Mouse (Mus musculus): Measurements from ENCODE around the gene Prkce. TPM values are rescaled to one million over a fixed set of nuclear protein-coding genes. Genes with fewer than 3 reads are reported as not detected.

Gene Prkce
- polyA plus RNA-seq, 1 experiment from 2014 or later, result 2.0 TPM

DNA sequence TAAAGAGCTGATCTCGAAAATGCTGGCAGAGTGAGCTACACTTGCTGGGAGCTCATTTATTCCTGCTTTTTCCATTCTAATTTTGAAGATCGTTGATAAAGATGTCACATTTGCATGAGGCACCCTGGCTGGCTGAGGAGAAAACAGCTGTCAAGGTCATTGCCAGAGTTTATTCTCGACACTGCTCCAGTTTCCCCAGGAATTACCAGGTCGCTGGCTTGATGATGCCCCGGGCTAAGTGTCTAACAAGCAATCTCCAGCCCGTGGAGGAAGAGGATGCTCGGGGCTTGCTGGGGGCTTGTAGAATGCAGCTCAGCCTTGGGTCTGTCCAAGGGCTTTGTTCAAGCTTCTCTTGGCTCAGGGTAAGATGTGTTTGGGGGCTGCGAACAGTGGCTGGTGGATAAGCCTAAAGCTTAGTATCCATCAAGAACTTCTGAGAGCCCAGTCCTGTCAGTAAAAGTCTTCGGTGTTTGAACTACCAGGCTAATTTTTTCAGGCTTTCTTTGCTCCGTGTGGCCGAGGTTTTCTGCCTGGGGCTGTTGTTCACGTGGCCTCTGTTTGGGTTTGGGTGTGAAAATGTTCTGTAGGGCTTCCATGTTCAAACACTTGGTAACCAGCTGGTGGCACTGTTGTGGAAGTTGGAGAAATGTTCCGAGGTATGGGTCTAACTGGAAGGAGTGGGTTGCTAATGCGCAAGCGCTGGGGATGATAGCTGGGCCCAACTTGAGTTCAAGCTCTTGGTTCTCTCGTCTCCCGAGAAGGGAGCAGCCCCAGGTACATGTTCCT is 293.3 kb downstream of the Prkce start:
- TF ChIP-seq CTCF (IDR thresholded peaks at IDR 0.05; ENCODE audit: low read depth), result peak; percentile 37
- TF ChIP-seq EP300 (IDR thresholded peaks at IDR 0.05; ENCODE audit: low read depth), result no peak
- no peak overlapping the region for H3K4me2 ChIP-seq (ENCODE audit: low read depth, low read length)
- 74% methylated on average over 17 of the region's 17 CpGs for WGBS (ENCODE audit: insufficient replicate concordance)
- no peak overlapping the region for H3K9ac ChIP-seq (replicated peaks)
- no peaks in the 10 kb centered on the region for H3K9me3 ChIP-seq (ENCODE audit: low read length)
- no peaks in the 10 kb centered on the region for H3K36me3 ChIP-seq (replicated peaks; ENCODE audit: insufficient read depth, low read length)
- H3K4me3 ChIP-seq (ENCODE audit: low read depth, low read length), result no peak overlapping the region
- no peaks in the 10 kb centered on the region for H3K27me3 ChIP-seq (ENCODE audit: insufficient read depth, low read length)
- peaks cover 19% of the 10 kb centered on the region for H3K4me1 ChIP-seq (ENCODE audit: insufficient read depth)
- H3K27ac ChIP-seq (ENCODE audit: low read depth), result no peak overlapping the region
- no peak for ATAC-seq
- DNase-seq, result no peak

DNA sequence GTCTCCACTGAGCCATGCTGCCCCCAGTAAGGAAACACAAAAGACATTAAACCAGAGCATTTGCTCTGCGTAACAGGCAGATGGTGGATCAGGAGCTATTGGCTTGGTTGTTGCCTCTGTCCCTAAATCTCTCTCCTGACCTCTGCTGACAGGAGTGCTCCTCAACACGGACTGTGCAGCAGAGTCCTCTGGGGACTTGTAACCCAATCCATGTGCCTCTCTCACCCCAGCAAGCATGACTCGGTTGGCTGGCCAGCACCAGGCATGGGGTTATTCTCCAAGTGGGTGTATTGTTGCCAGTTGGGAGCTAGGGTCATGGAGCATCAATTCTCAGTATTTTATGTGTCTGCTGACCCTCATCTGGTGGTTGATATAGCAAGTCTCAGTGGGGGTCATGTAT is 295.8 kb downstream of the Prkce start:
- DNase-seq, result no peak
- ATAC-seq, result no peak
- no peak for TF ChIP-seq EP300 (IDR thresholded peaks at IDR 0.05; ENCODE audit: low read depth)
- 0 out of 2 replicates have a peak, but pooled peaks have one; percentile 6 for TF ChIP-seq CTCF (IDR thresholded peaks at IDR 0.05; ENCODE audit: low read depth)
- Histone ChIP-seq H3K4me3 (ENCODE audit: low read depth, low read length) (no peak overlapping the region), H3K9ac (replicated peaks) (no peak overlapping the region), H3K4me2 (ENCODE audit: low read depth, low read length) (no peak overlapping the region), H3K27ac (ENCODE audit: low read depth) (no peak overlapping the region), H3K36me3 (replicated peaks; ENCODE audit: insufficient read depth, low read length) (no peaks in the 10 kb centered on the region), H3K27me3 (ENCODE audit: insufficient read depth, low read length) (no peaks in the 10 kb centered on the region), H3K9me3 (ENCODE audit: low read length) (no peaks in the 10 kb centered on the region), H3K4me1 (ENCODE audit: insufficient read depth) (peaks cover 27% of the 10 kb centered on the region)
- WGBS (ENCODE audit: insufficient replicate concordance), result 65% methylated on average over 3 of the region's 3 CpGs

- Histone ChIP-seq H3K4me3 (ENCODE audit: low read depth, low read length) (no peak overlapping the region), H3K4me1 (ENCODE audit: insufficient read depth) (peaks cover 32% of the 10 kb centered on the region), H3K9ac (replicated peaks) (no peak overlapping the region), H3K9me3 (ENCODE audit: low read length) (no peaks in the 10 kb centered on the region), H3K4me2 (ENCODE audit: low read depth, low read length) (no peak overlapping the region), H3K27me3 (ENCODE audit: insufficient read depth, low read length) (no peaks in the 10 kb centered on the region), H3K36me3 (replicated peaks; ENCODE audit: insufficient read depth, low read length) (no peaks in the 10 kb centered on the region), H3K27ac (ENCODE audit: low read depth) (peak overlapping the region; percentile 55)
- DNase-seq (peak; percentile 36), ATAC-seq (peak; percentile 87)
- TF ChIP-seq CTCF (IDR thresholded peaks at IDR 0.05; ENCODE audit: low read depth) (no peak), EP300 (IDR thresholded peaks at IDR 0.05; ENCODE audit: low read depth) (no peak)
- 59% methylated on average over 8 of the region's 8 CpGs for WGBS (ENCODE audit: insufficient replicate concordance)
Observed at GRCm38 (mm10) chr17:86464197-86464596, 296.6 kb downstream of the Prkce start.

DNA sequence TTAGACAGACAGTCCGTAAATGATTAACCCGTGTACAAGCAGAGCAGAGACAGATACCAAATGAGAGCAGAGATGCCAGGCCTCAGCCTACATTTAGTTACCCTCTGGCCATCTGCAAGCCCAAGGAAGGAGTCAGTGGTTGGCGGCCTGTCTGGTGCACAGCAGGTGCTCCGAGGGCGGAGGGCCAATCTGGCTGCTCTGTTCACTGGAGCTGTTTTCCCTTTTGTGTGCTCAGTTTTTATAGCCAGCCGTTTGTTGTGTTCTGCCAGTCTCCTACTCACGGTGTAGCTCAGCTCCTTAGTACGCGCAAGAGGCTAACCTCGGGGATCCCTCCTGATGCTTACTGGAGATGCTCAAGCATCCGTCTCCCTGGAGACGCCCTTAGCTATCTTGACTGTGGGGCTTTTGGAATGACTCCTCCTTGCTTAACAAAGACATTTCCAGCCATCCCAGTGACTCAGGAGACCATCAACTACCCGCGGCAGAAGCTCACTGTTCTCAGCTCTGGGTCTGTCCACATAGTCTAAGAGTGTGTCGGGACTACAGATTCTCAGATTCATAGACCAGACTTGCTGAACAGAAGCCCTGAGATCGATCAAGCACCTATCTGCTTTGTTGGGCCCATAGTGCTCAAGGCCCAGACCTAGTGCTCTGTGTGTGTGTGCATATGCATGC is 297.2 kb downstream of the Prkce start:
- H3K4me2 ChIP-seq (ENCODE audit: low read depth, low read length), result no peak overlapping the region
- DNase-seq (peak; percentile 32), ATAC-seq (peak; percentile 90)
- H3K36me3 ChIP-seq (replicated peaks; ENCODE audit: insufficient read depth, low read length), result no peaks in the 10 kb centered on the region
- no peak overlapping the region for H3K9ac ChIP-seq (replicated peaks)
- H3K27me3 ChIP-seq (ENCODE audit: insufficient read depth, low read length), result no peaks in the 10 kb centered on the region
- 71% methylated on average over 16 of the region's 16 CpGs for WGBS (ENCODE audit: insufficient replicate concordance)
- peaks cover 32% of the 10 kb centered on the region for H3K4me1 ChIP-seq (ENCODE audit: insufficient read depth)
- TF ChIP-seq CTCF (IDR thresholded peaks at IDR 0.05; ENCODE audit: low read depth) (no peak), EP300 (IDR thresholded peaks at IDR 0.05; ENCODE audit: low read depth) (no peak)
- no peak overlapping the region for H3K4me3 ChIP-seq (ENCODE audit: low read depth, low read length)
- peak overlapping the region; percentile 55; the same call in 1 of the 2 replicates for H3K27ac ChIP-seq (ENCODE audit: low read depth)
- H3K9me3 ChIP-seq (ENCODE audit: low read length), result no peaks in the 10 kb centered on the region

- Histone ChIP-seq H3K4me3 (ENCODE audit: low read depth, low read length) (no peak overlapping the region), H3K4me2 (ENCODE audit: low read depth, low read length) (no peak overlapping the region), H3K9me3 (ENCODE audit: low read length) (no peaks in the 10 kb centered on the region), H3K27me3 (ENCODE audit: insufficient read depth, low read length) (no peaks in the 10 kb centered on the region), H3K4me1 (ENCODE audit: insufficient read depth) (peaks cover 35% of the 10 kb centered on the region), H3K9ac (replicated peaks) (no peak overlapping the region), H3K36me3 (replicated peaks; ENCODE audit: insufficient read depth, low read length) (no peaks in the 10 kb centered on the region), H3K27ac (ENCODE audit: low read depth) (no peak overlapping the region)
- TF ChIP-seq CTCF (IDR thresholded peaks at IDR 0.05; ENCODE audit: low read depth) (no peak), EP300 (IDR thresholded peaks at IDR 0.05; ENCODE audit: low read depth) (no peak)
- DNase-seq, result no peak
- WGBS (ENCODE audit: insufficient replicate concordance), result 83% methylated on average over 13 of the region's 13 CpGs
- ATAC-seq, result no peak
Observed at GRCm38 (mm10) chr17:86465865-86466264, 298.3 kb downstream of the Prkce start.

DNA sequence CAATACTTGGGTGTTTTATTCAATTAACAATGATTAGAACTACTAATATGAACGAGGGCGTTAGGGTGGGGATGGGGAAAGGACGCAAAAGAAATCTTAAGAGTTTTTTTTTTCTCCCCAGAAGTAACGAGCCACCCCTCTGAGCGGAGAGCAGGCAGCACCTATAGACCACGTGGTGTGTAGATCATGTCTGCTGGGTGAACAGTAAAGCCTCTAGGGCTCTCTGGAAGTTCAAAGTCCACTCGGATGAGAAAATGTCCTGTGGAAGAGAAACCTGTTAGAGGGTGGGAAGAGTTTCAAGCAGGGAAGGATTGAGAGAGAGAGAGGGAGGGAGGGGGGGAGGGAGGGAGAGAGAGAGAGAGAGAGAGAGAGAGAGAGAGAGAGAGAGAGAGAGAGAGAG is 298.8 kb downstream of the Prkce start:
- DNase-seq (no peak), ATAC-seq (no peak)
- 71% methylated on average over 7 of the region's 7 CpGs for WGBS (ENCODE audit: insufficient replicate concordance)
- no peak overlapping the region for H3K4me3 ChIP-seq (ENCODE audit: low read depth, low read length)
- TF ChIP-seq CTCF (IDR thresholded peaks at IDR 0.05; ENCODE audit: low read depth) (no peak), EP300 (IDR thresholded peaks at IDR 0.05; ENCODE audit: low read depth) (no peak)
- H3K9ac ChIP-seq (replicated peaks), result no peak overlapping the region
- no peaks in the 10 kb centered on the region for H3K36me3 ChIP-seq (replicated peaks; ENCODE audit: insufficient read depth, low read length)
- H3K27me3 ChIP-seq (ENCODE audit: insufficient read depth, low read length), result no peaks in the 10 kb centered on the region
- no peak overlapping the region for H3K4me2 ChIP-seq (ENCODE audit: low read depth, low read length)
- H3K4me1 ChIP-seq (ENCODE audit: insufficient read depth), result peaks cover 35% of the 10 kb centered on the region
- no peaks in the 10 kb centered on the region for H3K9me3 ChIP-seq (ENCODE audit: low read length)
- H3K27ac ChIP-seq (ENCODE audit: low read depth), result no peak overlapping the region
